In the genomic region with DNA sequence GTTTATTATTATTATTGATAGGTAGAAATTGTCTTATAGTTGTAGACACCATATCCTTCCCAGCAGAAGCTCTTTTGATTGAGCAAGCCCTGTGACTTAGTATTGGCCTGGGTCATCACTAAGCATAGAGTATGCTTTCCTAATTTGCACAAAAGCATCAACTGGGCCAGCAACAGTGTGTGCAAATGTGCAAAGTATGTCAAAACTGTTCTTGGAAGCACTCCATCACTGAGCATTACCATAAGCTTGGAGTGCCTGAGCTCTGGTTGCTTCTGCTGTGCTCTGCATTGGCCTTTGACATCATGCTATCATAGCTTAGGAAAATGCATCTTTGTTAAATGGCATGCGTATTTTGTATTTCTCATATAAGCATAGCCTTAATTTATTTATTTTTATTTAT, we compare ENCODE assay signal across 26 mouse cellular contexts.
DNase-seq lines count a peak whose midpoint lies in the region; ATAC-seq and TF ChIP-seq lines count a peak whose summit lies in the region.
"Had no signal": no experiment of that assay in that cellular context is flagged by ENCODE, and none has a peak within 500 bp of the region (broad histone marks: within the 10 kb centered on the region; RNA-seq: fewer than 3 reads in every experiment).

No protein-coding gene starts in this region.

- H3K9me3 ChIP-seq in forebrain, embryonic 14.5 days (replicated peaks; ENCODE audit: control insufficient read depth, low read length), result no peaks in the 10 kb centered on the region
- H3K9me3 ChIP-seq in forebrain, embryonic 13.5 days (replicated peaks), result no peaks in the 10 kb centered on the region
- H3K9me3 ChIP-seq in liver, postnatal 0 days (ENCODE audit: low read length), result no peaks in the 10 kb centered on the region
- H3K9me3 ChIP-seq in liver, embryonic 12.5 days (replicated peaks), result no peaks in the 10 kb centered on the region
- H3K9me3 ChIP-seq in midbrain, embryonic 11.5 days (ENCODE audit: control insufficient read depth, low read length), result no peaks in the 10 kb centered on the region
- no peaks in the 10 kb centered on the region for H3K9me3 ChIP-seq in midbrain, embryonic 14.5 days (ENCODE audit: control insufficient read depth, low read length)
- H3K9me3 ChIP-seq: embryonic facial prominence, embryonic 13.5 days; embryonic facial prominence, embryonic 15.5 days; forebrain, embryonic 10.5 days; forebrain, embryonic 12.5 days had no signal

- H3K27me3 ChIP-seq in forebrain, embryonic 14.5 days (replicated peaks; ENCODE audit: control insufficient read depth, insufficient read depth, low read length), result no peaks in the 10 kb centered on the region
- no peaks in the 10 kb centered on the region for H3K27me3 ChIP-seq in forebrain, embryonic 13.5 days
- no peaks in the 10 kb centered on the region for H3K27me3 ChIP-seq in liver, postnatal 0 days (ENCODE audit: insufficient read depth, low read length)
- no peaks in the 10 kb centered on the region for H3K27me3 ChIP-seq in liver, embryonic 12.5 days (replicated peaks)
- H3K27me3 ChIP-seq in midbrain, embryonic 11.5 days (ENCODE audit: control insufficient read depth, insufficient read depth, low read length), result no peaks in the 10 kb centered on the region
- H3K27me3 ChIP-seq in midbrain, embryonic 14.5 days (ENCODE audit: control insufficient read depth, insufficient read depth, low read length), result no peaks in the 10 kb centered on the region
- H3K27me3 ChIP-seq: CH12.LX; embryonic facial prominence, embryonic 13.5 days; embryonic facial prominence, embryonic 15.5 days; forebrain, embryonic 12.5 days had no signal

- H3K4me1 ChIP-seq in forebrain, embryonic 14.5 days (ENCODE audit: control insufficient read depth, insufficient read depth, low read length), result peaks cover 12% of the 10 kb centered on the region
- H3K4me1 ChIP-seq in forebrain, embryonic 13.5 days, result peaks cover 22% of the 10 kb centered on the region
- H3K4me1 ChIP-seq in liver, postnatal 0 days (ENCODE audit: insufficient read depth), result no peaks in the 10 kb centered on the region
- no peaks in the 10 kb centered on the region for H3K4me1 ChIP-seq in liver, embryonic 12.5 days
- H3K4me1 ChIP-seq in midbrain, embryonic 11.5 days (ENCODE audit: control insufficient read depth, insufficient read depth, low read length), result peaks cover 7% of the 10 kb centered on the region; the same call in 1 of the 2 replicates
- H3K4me1 ChIP-seq in midbrain, embryonic 14.5 days (ENCODE audit: control insufficient read depth, insufficient read depth, low read length), result peaks cover 4% of the 10 kb centered on the region; the same call in 1 of the 2 replicates
- H3K4me1 ChIP-seq: embryonic facial prominence, embryonic 13.5 days; embryonic facial prominence, embryonic 15.5 days had no signal

- H3K4me3 ChIP-seq in forebrain, embryonic 14.5 days (ENCODE audit: low read depth, low read length), result no peak overlapping the region
- H3K4me3 ChIP-seq in forebrain, embryonic 13.5 days, result no peak overlapping the region
- no peak overlapping the region for H3K4me3 ChIP-seq in liver, postnatal 0 days (ENCODE audit: low read depth, low read length)
- H3K4me3 ChIP-seq in liver, embryonic 12.5 days, result no peak overlapping the region
- no peak overlapping the region for H3K4me3 ChIP-seq in midbrain, embryonic 11.5 days (ENCODE audit: low read depth, low read length)
- no peak overlapping the region for H3K4me3 ChIP-seq in midbrain, embryonic 14.5 days (replicated peaks; ENCODE audit: low read depth, low read length)
- H3K4me3 ChIP-seq: embryonic facial prominence, embryonic 13.5 days; embryonic facial prominence, embryonic 15.5 days; erythroblast, embryonic 14.5 days; forebrain, embryonic 10.5 days; forebrain, embryonic 12.5 days had no signal

- H3K9ac ChIP-seq in forebrain, embryonic 14.5 days (ENCODE audit: low read length), result no peak overlapping the region
- H3K9ac ChIP-seq in forebrain, embryonic 13.5 days, result no peak overlapping the region
- no peak overlapping the region for H3K9ac ChIP-seq in liver, postnatal 0 days (replicated peaks)
- no peak overlapping the region for H3K9ac ChIP-seq in liver, embryonic 12.5 days
- H3K9ac ChIP-seq in midbrain, embryonic 11.5 days (ENCODE audit: low read length), result no peak overlapping the region
- no peak overlapping the region for H3K9ac ChIP-seq in midbrain, embryonic 14.5 days (replicated peaks; ENCODE audit: low read length)
- H3K9ac ChIP-seq: embryonic facial prominence, embryonic 13.5 days; embryonic facial prominence, embryonic 15.5 days; forebrain, embryonic 12.5 days had no signal

- no peak overlapping the region for H3K27ac ChIP-seq in forebrain, embryonic 14.5 days (ENCODE audit: low read depth, low read length)
- H3K27ac ChIP-seq in forebrain, embryonic 13.5 days, result no peak overlapping the region
- H3K27ac ChIP-seq in liver, postnatal 0 days (ENCODE audit: low read depth), result no peak overlapping the region
- H3K27ac ChIP-seq in liver, embryonic 12.5 days, result no peak overlapping the region
- no peak overlapping the region for H3K27ac ChIP-seq in midbrain, embryonic 11.5 days (ENCODE audit: low read depth, low read length)
- no peak overlapping the region for H3K27ac ChIP-seq in midbrain, embryonic 14.5 days (replicated peaks; ENCODE audit: low read depth, low read length)
- H3K27ac ChIP-seq: embryonic facial prominence, embryonic 13.5 days; embryonic facial prominence, embryonic 15.5 days; forebrain, embryonic 10.5 days; forebrain, embryonic 12.5 days had no signal

- 94% methylated on average over 1 of the region's 1 CpGs for WGBS in forebrain, embryonic 14.5 days
- WGBS in forebrain, embryonic 13.5 days, result 85% methylated on average over 1 of the region's 1 CpGs
- WGBS in liver, postnatal 0 days (ENCODE audit: insufficient replicate concordance), result 81% methylated on average over 1 of the region's 1 CpGs
- 70% methylated on average over 1 of the region's 1 CpGs for WGBS in liver, embryonic 12.5 days (ENCODE audit: insufficient replicate concordance)
- WGBS in midbrain, embryonic 11.5 days, result 93% methylated on average over 1 of the region's 1 CpGs
- WGBS in midbrain, embryonic 14.5 days, result 96% methylated on average over 1 of the region's 1 CpGs

- peak; percentile 56 for DNase-seq in forebrain, embryonic 14.5 days (ENCODE audit: low spot score)
- no peak for DNase-seq in liver, postnatal 0 days
- peak; percentile 57 for DNase-seq in midbrain, embryonic 11.5 days (ENCODE audit: low spot score, missing footprints)
- DNase-seq in midbrain, embryonic 14.5 days, result no peak
- DNase-seq: adrenal gland, adult 8-10 months; adrenal gland, postnatal 14 days; B cell, adult 2 months; cerebellum, adult 11 months; cerebellum, adult 18-20 months; cerebellum, adult 8-10 months; cerebellum, adult 9-11 months; cerebellum, postnatal 14 days; cerebellum, postnatal 36 days; embryo, embryonic 11 days had no signal

- no peak for ATAC-seq in forebrain, embryonic 14.5 days
- ATAC-seq in forebrain, embryonic 13.5 days, result no peak
- ATAC-seq in liver, postnatal 0 days, result 0 out of 2 replicates have a peak, but pooled peaks have one; percentile 21
- no peak for ATAC-seq in liver, embryonic 12.5 days
- no peak for ATAC-seq in midbrain, embryonic 11.5 days (ENCODE audit: low FRiP score)
- ATAC-seq in midbrain, embryonic 14.5 days (ENCODE audit: low FRiP score, low TSS enrichment), result no peak
- ATAC-seq: activated CD4-positive, CD25-positive, alpha-beta regulatory T cell, adult 4 months; CD4-positive, CD25-positive, alpha-beta regulatory T cell, adult 4 months; Patski had no signal

- TF ChIP-seq EP300 in liver, postnatal 0 days (IDR thresholded peaks at IDR 0.05; ENCODE audit: low read depth), result no peak

- no peaks in the 10 kb centered on the region for H3K36me3 ChIP-seq in forebrain, embryonic 14.5 days (ENCODE audit: control insufficient read depth, insufficient read depth, low read length)
- no peaks in the 10 kb centered on the region for H3K36me3 ChIP-seq in forebrain, embryonic 13.5 days (ENCODE audit: poor library complexity, severe bottlenecking)
- H3K36me3 ChIP-seq in liver, postnatal 0 days (replicated peaks; ENCODE audit: insufficient read depth, low read length), result no peaks in the 10 kb centered on the region
- H3K36me3 ChIP-seq in liver, embryonic 12.5 days, result no peaks in the 10 kb centered on the region
- no peaks in the 10 kb centered on the region for H3K36me3 ChIP-seq in midbrain, embryonic 11.5 days (ENCODE audit: control insufficient read depth, insufficient read depth, low read length)
- no peaks in the 10 kb centered on the region for H3K36me3 ChIP-seq in midbrain, embryonic 14.5 days (ENCODE audit: control insufficient read depth, insufficient read depth, low read length)
- H3K36me3 ChIP-seq: embryonic facial prominence, embryonic 13.5 days; embryonic facial prominence, embryonic 15.5 days; forebrain, embryonic 10.5 days; forebrain, embryonic 12.5 days; G1E had no signal

- TF ChIP-seq CTCF in liver, postnatal 0 days (IDR thresholded peaks at IDR 0.05; ENCODE audit: low read depth), result no peak

- H3K4me2 ChIP-seq in forebrain, embryonic 14.5 days (ENCODE audit: low read length), result no peak overlapping the region
- no peak overlapping the region for H3K4me2 ChIP-seq in forebrain, embryonic 13.5 days
- H3K4me2 ChIP-seq in liver, postnatal 0 days (ENCODE audit: low read depth, low read length), result no peak overlapping the region
- H3K4me2 ChIP-seq in liver, embryonic 12.5 days, result no peak overlapping the region
- no peak overlapping the region for H3K4me2 ChIP-seq in midbrain, embryonic 11.5 days
- H3K4me2 ChIP-seq in midbrain, embryonic 14.5 days (ENCODE audit: low read length), result no peak overlapping the region
- H3K4me2 ChIP-seq: embryonic facial prominence, embryonic 13.5 days; embryonic facial prominence, embryonic 15.5 days; forebrain, embryonic 12.5 days had no signal

Comparison
In these comparisons a context has a peak if more than half of its experiments do, and no peak if none do; other contexts are left out.
1. DNase-seq: peak in forebrain, embryonic 14.5 days (single experiment) and midbrain, embryonic 11.5 days (single experiment); none in liver, postnatal 0 days (single experiment) and midbrain, embryonic 14.5 days (single experiment).